Mouse (Mus musculus) CH12.LX (cell line): Measurements from ENCODE around the gene Mns1.

Experiments used
- CTCF ChIP-seq, 2 experiments: IDR thresholded peaks in 1 of 2; conservative IDR thresholded peaks in 1 of 2; 2 replicates each; pipeline ENCODE4 v1.5.1; 2011 to 2012; ENCODE audit warnings: low read depth in 2 of 2, low read length in 2 of 2, improper control_type of control experiment in 1 of 2, inconsistent platforms in 1 of 2, mild to moderate bottlenecking in 1 of 2, moderate library complexity in 1 of 2
- E2F4 ChIP-seq: IDR thresholded peaks from 2 replicates; pipeline ENCODE4 v1.6.1; 2011; ENCODE audit warnings: low read depth, low read length, improper control_type of control experiment; ENCODE audit not compliant: insufficient replicate concordance
- ELF1 ChIP-seq: IDR thresholded peaks from 2 replicates; pipeline ENCODE4 v1.6.1; 2014; ENCODE audit warnings: low read depth, mild to moderate bottlenecking, inconsistent platforms, low read length, improper control_type of control experiment
- ETS1 ChIP-seq: conservative IDR thresholded peaks from 2 replicates; pipeline ENCODE4 v1.6.1; 2012; ENCODE audit warnings: low read depth, mild to moderate bottlenecking, inconsistent platforms, low read length, improper control_type of control experiment, moderate library complexity
- MEF2A ChIP-seq: IDR thresholded peaks from 2 replicates; pipeline ENCODE4 v1.6.1; 2014; ENCODE audit warnings: low read depth, mild to moderate bottlenecking, inconsistent platforms, low read length, improper control_type of control experiment, borderline replicate concordance
- POLR2A ChIP-seq: IDR thresholded peaks from 2 replicates; pipeline ENCODE4 v1.6.1; 2011; ENCODE audit warnings: low read depth, mild to moderate bottlenecking, improper control_type of control experiment, low read length
- RAD21 ChIP-seq: IDR thresholded peaks from 2 replicates; pipeline ENCODE4 v1.6.1; 2011; ENCODE audit warnings: low read depth, mild to moderate bottlenecking, low read length, improper control_type of control experiment, moderate library complexity
- ZKSCAN1 ChIP-seq: IDR thresholded peaks from 2 replicates; pipeline ENCODE4 v1.6.1; 2012; ENCODE audit warnings: low read depth, inconsistent platforms, low read length, improper control_type of control experiment, borderline replicate concordance

DNA sequence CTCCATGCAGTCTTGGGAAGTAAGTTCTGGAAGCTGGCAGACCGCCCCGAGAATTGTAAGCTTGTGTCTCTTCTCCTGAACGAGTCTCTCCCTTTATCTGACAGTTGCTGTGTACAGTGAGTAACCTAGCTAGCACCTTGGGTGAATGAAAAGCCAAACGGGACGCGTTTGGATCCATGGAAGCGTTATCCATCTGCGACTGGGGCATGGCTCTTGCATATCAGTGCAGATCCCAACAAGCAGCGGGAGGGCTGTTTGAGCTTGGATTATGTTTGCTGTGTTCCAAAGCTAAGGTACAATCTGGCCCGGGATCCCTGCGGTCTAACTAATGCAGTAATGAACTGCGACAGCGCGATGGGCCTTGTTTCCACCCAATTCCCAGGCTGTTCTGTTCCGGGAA, 44.6 kb upstream of the Mns1 start:
- TF ChIP-seq CTCF (conservative IDR thresholded peaks at IDR 0.05 in 1 of 2, IDR thresholded peaks at IDR 0.05 in 1 of 2; ENCODE audit: low read depth in 2 of 2, low read length in 2 of 2), result no peak
- TF ChIP-seq ETS1, result no peak
- TF ChIP-seq ELF1, result no peak
- TF ChIP-seq E2F4, result no peak
- no peak for TF ChIP-seq POLR2A
- TF ChIP-seq ZKSCAN1, result no peak
- TF ChIP-seq MEF2A, result no peak
- TF ChIP-seq RAD21, result no peak
